In the genomic region with DNA sequence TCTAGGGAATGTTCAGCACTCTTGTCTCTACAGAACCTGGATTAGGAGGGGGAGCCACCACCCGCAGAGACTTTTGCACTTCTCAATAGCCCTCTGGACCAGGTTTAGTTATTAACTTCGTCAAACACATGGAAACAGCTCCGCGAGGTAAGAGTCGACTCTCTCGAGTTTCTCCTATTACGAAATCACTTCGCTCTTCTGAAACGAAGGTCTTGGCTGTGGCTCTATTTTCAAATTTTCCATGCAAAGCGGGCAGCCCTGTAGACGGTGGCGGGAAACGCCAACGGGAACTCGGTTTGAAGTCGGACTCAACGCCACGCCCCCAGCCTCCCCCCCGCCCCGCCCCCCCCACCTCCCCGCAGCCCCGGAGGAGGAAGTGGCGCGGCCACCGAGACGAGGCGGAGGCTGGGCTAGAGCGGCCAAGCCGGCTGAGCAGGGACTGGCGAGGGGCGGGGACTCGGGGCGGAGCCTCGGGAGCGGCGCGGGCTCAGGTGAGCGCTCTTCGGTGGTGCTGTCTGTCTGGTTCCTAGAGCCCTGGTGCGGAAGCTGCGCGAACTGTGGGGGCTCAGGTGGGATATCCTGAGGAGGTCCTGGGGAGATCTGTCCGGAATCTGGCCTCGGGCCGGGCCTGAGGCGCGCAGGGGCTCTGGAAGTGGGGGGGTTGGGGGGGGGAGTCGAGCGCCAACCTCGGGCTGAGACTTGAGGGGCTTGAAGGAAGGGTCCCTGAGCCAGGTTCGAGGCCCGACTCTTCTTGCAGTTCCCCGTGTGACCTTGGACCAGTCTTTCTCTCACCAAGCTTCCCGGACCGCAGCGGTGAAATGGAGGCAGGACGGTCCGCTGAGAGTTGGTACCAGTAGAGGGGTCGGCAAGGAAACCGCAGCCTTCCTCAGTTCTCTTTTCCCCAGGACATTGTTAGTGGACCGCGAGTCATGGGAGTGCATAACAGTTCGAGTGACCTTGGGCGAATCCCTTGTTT, we compare ENCODE assay signal across 8 mouse cellular contexts. TPM values are rescaled to one million over a fixed set of nuclear protein-coding genes. Genes with fewer than 3 reads are reported as not detected.
A peak's percentile ranks its signal among the peaks of the same experiment; 100 is the strongest.
DNase-seq lines count a peak whose midpoint lies in the region; ATAC-seq lines count a peak whose summit lies in the region.

A gene (plus strand): TSS at position 449 of the 976 bp plus-strand sequence.

- H3K4me3 ChIP-seq in heart, embryonic 14.5 days (ENCODE audit: control insufficient read depth in 1 of 2, insufficient read depth in 1 of 2, low read depth in 1 of 2, low read length in 2 of 2), result peak within 1 kb of the TSS; percentile 64 to 82
- H3K4me3 ChIP-seq in liver, embryonic 13.5 days (replicated peaks), result peak within 1 kb of the TSS; percentile 88
- H3K4me3 ChIP-seq in stomach, embryonic 16.5 days (replicated peaks; ENCODE audit: low read length), result peak within 1 kb of the TSS; percentile 78

- peak within 1 kb of the TSS; percentile 75 for H3K4me2 ChIP-seq in heart, embryonic 14.5 days (ENCODE audit: low read length)
- H3K4me2 ChIP-seq in liver, embryonic 13.5 days, result peak within 1 kb of the TSS; percentile 91
- H3K4me2 ChIP-seq in stomach, embryonic 16.5 days (ENCODE audit: low read depth, low read length), result peak within 1 kb of the TSS; percentile 83

- H3K27ac ChIP-seq in heart, embryonic 14.5 days (replicated peaks in 1 of 2; ENCODE audit: control insufficient read depth in 1 of 2, insufficient read depth in 1 of 2, low read depth in 2 of 2, low read length in 2 of 2), result peak within 1 kb of the TSS; percentile 81 to 82
- H3K27ac ChIP-seq in liver, embryonic 13.5 days, result peak within 1 kb of the TSS; percentile 88
- H3K27ac ChIP-seq in stomach, embryonic 16.5 days (ENCODE audit: low read length), result peak within 1 kb of the TSS; percentile 90

- H3K9ac ChIP-seq in heart, embryonic 14.5 days (ENCODE audit: low read length), result peak within 1 kb of the TSS; percentile 83
- H3K9ac ChIP-seq in liver, embryonic 13.5 days, result peak within 1 kb of the TSS; percentile 93
- H3K9ac ChIP-seq in stomach, embryonic 16.5 days (ENCODE audit: low read length), result peak within 1 kb of the TSS; percentile 88

- WGBS in heart, embryonic 14.5 days, result 1% methylated on average over 58 of the region's 64 CpGs
- 1% methylated on average over 64 of the region's 64 CpGs for WGBS in liver, embryonic 13.5 days (ENCODE audit: insufficient replicate concordance)
- under 1% methylated on average over 63 of the region's 64 CpGs for WGBS in stomach, embryonic 16.5 days

- 0 out of 4 replicates have a peak, but pooled peaks cover 0 to 5% of the 10 kb centered on the region in 2 experiments for H3K4me1 ChIP-seq in heart, embryonic 14.5 days (ENCODE audit: control insufficient read depth in 2 of 2, insufficient read depth in 2 of 2, low read length in 2 of 2)
- H3K4me1 ChIP-seq in liver, embryonic 13.5 days (replicated peaks), result peaks cover 26% of the 10 kb centered on the region
- peaks cover 11% of the 10 kb centered on the region; the same call in 1 of the 2 replicates for H3K4me1 ChIP-seq in stomach, embryonic 16.5 days (ENCODE audit: control insufficient read depth, insufficient read depth, low read length)

- peak; percentile 86 for DNase-seq in c-Kit-negative CD71-positive TER-119-positive erythroid progenitor cells, embryonic 14.5 days (ENCODE audit: low read depth, low spot score)
- DNase-seq in fibroblast of lung, adult 2 months (ENCODE audit: low read depth), result peak; percentile 64
- DNase-seq in kidney, postnatal 14 days, result peak; percentile 97
- DNase-seq in liver, embryonic 13.5 days, result peak; percentile 94
- DNase-seq in neural tube, embryonic 10.5 days (ENCODE audit: extremely low spot score, low spot score), result peak; percentile 93

- ATAC-seq in CD4-positive, CD25-positive, alpha-beta regulatory T cell, adult 4 months, result peak; percentile 99
- peak; percentile 97 for ATAC-seq in heart, embryonic 14.5 days (ENCODE audit: insufficient number of reproducible peaks, insufficient read depth, low FRiP score, low read depth)
- peak; percentile 98 for ATAC-seq in liver, embryonic 13.5 days (ENCODE audit: low read depth)
- ATAC-seq in stomach, embryonic 16.5 days (ENCODE audit: insufficient read depth, low FRiP score), result peak; percentile 100

- peaks cover 26% of the 10 kb centered on the region for H3K36me3 ChIP-seq in heart, embryonic 14.5 days (ENCODE audit: control insufficient read depth, insufficient read depth, low read length)
- peaks cover 9% of the 10 kb centered on the region; the same call in 1 of the 2 replicates for H3K36me3 ChIP-seq in liver, embryonic 13.5 days
- peaks cover 4% of the 10 kb centered on the region; the same call in 1 of the 2 replicates for H3K36me3 ChIP-seq in stomach, embryonic 16.5 days (ENCODE audit: control insufficient read depth, insufficient read depth, low read length)

- H3K9me3 ChIP-seq in heart, embryonic 14.5 days (ENCODE audit: control insufficient read depth, low read length), result no peaks in the 10 kb centered on the region
- H3K9me3 ChIP-seq in liver, embryonic 13.5 days (replicated peaks), result no peaks in the 10 kb centered on the region
- H3K9me3 ChIP-seq in stomach, embryonic 16.5 days (replicated peaks; ENCODE audit: control insufficient read depth, low read length), result no peaks in the 10 kb centered on the region

- no peaks in the 10 kb centered on the region for H3K27me3 ChIP-seq in heart, embryonic 14.5 days (ENCODE audit: control insufficient read depth, insufficient read depth, low read length)
- no peaks in the 10 kb centered on the region for H3K27me3 ChIP-seq in liver, embryonic 13.5 days
- H3K27me3 ChIP-seq in stomach, embryonic 16.5 days (ENCODE audit: control insufficient read depth, insufficient read depth, low read length), result no peaks in the 10 kb centered on the region

RNA-seq across cellular contexts. Expression of the gene that starts here (rescaled TPM):
- polyA plus RNA-seq in CD4-positive, CD25-positive, alpha-beta regulatory T cell, adult 4 months (2017; shearing (Covaris generic)), result 10 to 100 TPM; 19.2 to 31.1 TPM
- 17.1 and 17.5 TPM in 2 replicates for polyA plus RNA-seq in heart, embryonic 14.5 days (2014; fragmentation: Nextera tagmentation; extraction: Ambion mirVana)
- polyA plus RNA-seq in liver, embryonic 13.5 days (2015; fragmentation: Nextera tagmentation; extraction: Ambion mirVana), result 7.4 and 9.7 TPM in 2 replicates
- polyA plus RNA-seq in stomach, embryonic 16.5 days (2015; fragmentation: Nextera tagmentation; extraction: Ambion mirVana), result 16.9 and 19.4 TPM in 2 replicates

Comparison
In these comparisons a context has a peak if more than half of its experiments do, and no peak if none do; other contexts are left out.
1. Peak in every context shown above with its lines: DNase-seq, ATAC-seq, H3K4me3 ChIP-seq and H3K27ac ChIP-seq.